Mouse (Mus musculus): Measurements from ENCODE around the gene Rnf121. TPM values are rescaled to one million over a fixed set of nuclear protein-coding genes. Genes with fewer than 3 reads are reported as not detected.
A peak's percentile ranks its signal among the peaks of the same experiment; 100 is the strongest.

The Rnf121 gene
- polyA plus RNA-seq, 1 experiment from 2014 or later = 33.1 TPM

- ATAC-seq (ENCODE audit: low FRiP score) (no peak), DNase-seq (ENCODE audit: low spot score) (no peak)
- Histone ChIP-seq H3K9me3 (ENCODE audit: control insufficient read depth, low read length) (no peaks in the 10 kb centered on the region), H3K9ac (no peak overlapping the region), H3K4me2 (replicated peaks) (no peak overlapping the region), H3K27ac (no peak overlapping the region), H3K4me1 (replicated peaks; ENCODE audit: control insufficient read depth, insufficient read depth, low read length) (no peaks in the 10 kb centered on the region), H3K4me3 (replicated peaks; ENCODE audit: low read length) (no peak overlapping the region), H3K27me3 (ENCODE audit: control insufficient read depth, insufficient read depth, low read length) (no peaks in the 10 kb centered on the region), H3K36me3 (replicated peaks; ENCODE audit: control insufficient read depth, insufficient read depth) (peaks cover 100% of the 10 kb centered on the region)
- 93% methylated on average over 3 of the region's 3 CpGs for WGBS
Observed at GRCm38 (mm10) chr7:101994241-101994640, 71.0 kb downstream of the Rnf121 start.

- H3K36me3 ChIP-seq (replicated peaks; ENCODE audit: control insufficient read depth, insufficient read depth) = peaks cover 66% of the 10 kb centered on the region
- no peaks in the 10 kb centered on the region for H3K9me3 ChIP-seq (ENCODE audit: control insufficient read depth, low read length)
- H3K27me3 ChIP-seq (ENCODE audit: control insufficient read depth, insufficient read depth, low read length) = no peaks in the 10 kb centered on the region
- H3K27ac ChIP-seq = no peak overlapping the region
- H3K4me1 ChIP-seq (replicated peaks; ENCODE audit: control insufficient read depth, insufficient read depth, low read length) = no peaks in the 10 kb centered on the region
- 93% methylated on average over 3 of the region's 3 CpGs for WGBS
- no peak overlapping the region for H3K9ac ChIP-seq
- no peak overlapping the region for H3K4me3 ChIP-seq (replicated peaks; ENCODE audit: low read length)
- no peak overlapping the region for H3K4me2 ChIP-seq (replicated peaks)
- ATAC-seq (ENCODE audit: low FRiP score) (no peak), DNase-seq (ENCODE audit: low spot score) (no peak)
Observed at GRCm38 (mm10) chr7:101985081-101985480, 80.2 kb downstream of the Rnf121 start.

- Histone ChIP-seq H3K4me3 (replicated peaks; ENCODE audit: low read length) (no peak overlapping the region), H3K4me1 (replicated peaks; ENCODE audit: control insufficient read depth, insufficient read depth, low read length) (no peaks in the 10 kb centered on the region), H3K36me3 (replicated peaks; ENCODE audit: control insufficient read depth, insufficient read depth) (peaks cover 48% of the 10 kb centered on the region), H3K4me2 (replicated peaks) (no peak overlapping the region), H3K9ac (no peak overlapping the region), H3K27ac (no peak overlapping the region), H3K9me3 (ENCODE audit: control insufficient read depth, low read length) (no peaks in the 10 kb centered on the region), H3K27me3 (ENCODE audit: control insufficient read depth, insufficient read depth, low read length) (no peaks in the 10 kb centered on the region)
- DNase-seq (ENCODE audit: low spot score) (peak; percentile 10), ATAC-seq (ENCODE audit: low FRiP score) (no peak)
- WGBS = 88% methylated on average over 1 of the region's 1 CpGs
Observed at GRCm38 (mm10) chr7:101982735-101983134, 82.5 kb downstream of the Rnf121 start.

GRCm38 (mm10) chr7:101974505-101974904, 90.8 kb downstream of the Rnf121 start:
- Histone ChIP-seq H3K4me1 (replicated peaks; ENCODE audit: control insufficient read depth, insufficient read depth, low read length) (peaks cover 20% of the 10 kb centered on the region), H3K27me3 (ENCODE audit: control insufficient read depth, insufficient read depth, low read length) (no peaks in the 10 kb centered on the region), H3K4me2 (replicated peaks) (no peak overlapping the region), H3K9me3 (ENCODE audit: control insufficient read depth, low read length) (no peaks in the 10 kb centered on the region), H3K36me3 (replicated peaks; ENCODE audit: control insufficient read depth, insufficient read depth) (peaks cover 13% of the 10 kb centered on the region; the same call in 1 of the 2 replicates), H3K4me3 (replicated peaks; ENCODE audit: low read length) (no peak overlapping the region), H3K9ac (no peak overlapping the region), H3K27ac (no peak overlapping the region)
- DNase-seq (ENCODE audit: low spot score) (no peak), ATAC-seq (ENCODE audit: low FRiP score) (no peak)
- WGBS = 79% methylated on average over 2 of the region's 2 CpGs

- Histone ChIP-seq H3K4me3 (replicated peaks; ENCODE audit: low read length) (no peak overlapping the region), H3K36me3 (replicated peaks; ENCODE audit: control insufficient read depth, insufficient read depth) (peaks cover 11% of the 10 kb centered on the region; the same call in 1 of the 2 replicates), H3K9me3 (ENCODE audit: control insufficient read depth, low read length) (no peaks in the 10 kb centered on the region), H3K27ac (no peak overlapping the region), H3K4me2 (replicated peaks) (no peak overlapping the region), H3K9ac (no peak overlapping the region), H3K27me3 (ENCODE audit: control insufficient read depth, insufficient read depth, low read length) (no peaks in the 10 kb centered on the region), H3K4me1 (replicated peaks; ENCODE audit: control insufficient read depth, insufficient read depth, low read length) (peaks cover 26% of the 10 kb centered on the region)
- ATAC-seq (ENCODE audit: low FRiP score) = no peak
- WGBS = 86% methylated on average over 3 of the region's 3 CpGs
- DNase-seq (ENCODE audit: low spot score) = no peak
Observed at GRCm38 (mm10) chr7:101973730-101974129, 91.5 kb downstream of the Rnf121 start.

- H3K4me3 ChIP-seq (replicated peaks; ENCODE audit: low read length) = peak overlapping the region; percentile 83
- no peaks in the 10 kb centered on the region for H3K27me3 ChIP-seq (ENCODE audit: control insufficient read depth, insufficient read depth, low read length)
- DNase-seq (ENCODE audit: low spot score) = no peak
- H3K4me2 ChIP-seq (replicated peaks) = peak overlapping the region; percentile 80
- peaks cover 28% of the 10 kb centered on the region for H3K4me1 ChIP-seq (replicated peaks; ENCODE audit: control insufficient read depth, insufficient read depth, low read length)
- WGBS = 60% methylated on average over 2 of the region's 2 CpGs
- H3K27ac ChIP-seq = peak overlapping the region; percentile 100
- no peaks in the 10 kb centered on the region for H3K9me3 ChIP-seq (ENCODE audit: control insufficient read depth, low read length)
- ATAC-seq (ENCODE audit: low FRiP score) = no peak
- H3K9ac ChIP-seq = peak overlapping the region; percentile 97
- peaks cover under 1% of the 10 kb centered on the region; the same call in 1 of the 2 replicates for H3K36me3 ChIP-seq (replicated peaks; ENCODE audit: control insufficient read depth, insufficient read depth)
Observed at GRCm38 (mm10) chr7:101971721-101972120, 93.5 kb downstream of the Rnf121 start.

GRCm38 (mm10) chr7:101970821-101971461, 94.3 kb downstream of the Rnf121 start:
- 1% methylated on average over 19 of the region's 19 CpGs for WGBS
- Histone ChIP-seq H3K4me3 (replicated peaks; ENCODE audit: low read length) (peak overlapping the region; percentile 83), H3K27me3 (ENCODE audit: control insufficient read depth, insufficient read depth, low read length) (no peaks in the 10 kb centered on the region), H3K36me3 (replicated peaks; ENCODE audit: control insufficient read depth, insufficient read depth) (no peaks in the 10 kb centered on the region), H3K9me3 (ENCODE audit: control insufficient read depth, low read length) (no peaks in the 10 kb centered on the region), H3K4me1 (replicated peaks; ENCODE audit: control insufficient read depth, insufficient read depth, low read length) (peaks cover 28% of the 10 kb centered on the region), H3K27ac (peak overlapping the region; percentile 100), H3K9ac (peak overlapping the region; percentile 97), H3K4me2 (replicated peaks) (peak overlapping the region; percentile 80)
- peak; percentile 81 for DNase-seq (ENCODE audit: low spot score)
- peak; percentile 81 for ATAC-seq (ENCODE audit: low FRiP score)

GRCm38 (mm10) chr7:101970429-101970775, 94.9 kb downstream of the Rnf121 start:
- Histone ChIP-seq H3K9ac (peak overlapping the region; percentile 97), H3K9me3 (ENCODE audit: control insufficient read depth, low read length) (no peaks in the 10 kb centered on the region), H3K27ac (peak overlapping the region; percentile 100), H3K4me2 (replicated peaks) (peak overlapping the region; percentile 80), H3K36me3 (replicated peaks; ENCODE audit: control insufficient read depth, insufficient read depth) (no peaks in the 10 kb centered on the region), H3K4me3 (replicated peaks; ENCODE audit: low read length) (peak overlapping the region; percentile 83), H3K4me1 (replicated peaks; ENCODE audit: control insufficient read depth, insufficient read depth, low read length) (peaks cover 28% of the 10 kb centered on the region), H3K27me3 (ENCODE audit: control insufficient read depth, insufficient read depth, low read length) (no peaks in the 10 kb centered on the region)
- peak; percentile 79 for ATAC-seq (ENCODE audit: low FRiP score)
- peak; percentile 95 for DNase-seq (ENCODE audit: low spot score)
- WGBS = 0% methylated on average over 13 of the region's 17 CpGs

GRCm38 (mm10) chr7:101969694-101970428, 95.4 kb downstream of the Rnf121 start:
- no peaks in the 10 kb centered on the region for H3K27me3 ChIP-seq (ENCODE audit: control insufficient read depth, insufficient read depth, low read length)
- under 1% methylated on average over 48 of the region's 53 CpGs for WGBS
- peak overlapping the region; percentile 97 for H3K9ac ChIP-seq
- H3K36me3 ChIP-seq (replicated peaks; ENCODE audit: control insufficient read depth, insufficient read depth) = no peaks in the 10 kb centered on the region
- peak overlapping the region; percentile 100 for H3K27ac ChIP-seq
- DNase-seq (ENCODE audit: low spot score) = peak; percentile 73
- peaks cover 28% of the 10 kb centered on the region for H3K4me1 ChIP-seq (replicated peaks; ENCODE audit: control insufficient read depth, insufficient read depth, low read length)
- H3K4me3 ChIP-seq (replicated peaks; ENCODE audit: low read length) = peak overlapping the region; percentile 83
- no peaks in the 10 kb centered on the region for H3K9me3 ChIP-seq (ENCODE audit: control insufficient read depth, low read length)
- ATAC-seq (ENCODE audit: low FRiP score) = peak; percentile 89
- peak overlapping the region; percentile 80 for H3K4me2 ChIP-seq (replicated peaks)
